Mouse (Mus musculus): Measurements from ENCODE around the gene Brpf3.

Gene Brpf3

GRCm38 (mm10) chr17:28872322-28872721 is 71.4 kb downstream of the Brpf3 start:
- DNase-seq (ENCODE audit: low spot score in 2 of 2) = no peak

DNA sequence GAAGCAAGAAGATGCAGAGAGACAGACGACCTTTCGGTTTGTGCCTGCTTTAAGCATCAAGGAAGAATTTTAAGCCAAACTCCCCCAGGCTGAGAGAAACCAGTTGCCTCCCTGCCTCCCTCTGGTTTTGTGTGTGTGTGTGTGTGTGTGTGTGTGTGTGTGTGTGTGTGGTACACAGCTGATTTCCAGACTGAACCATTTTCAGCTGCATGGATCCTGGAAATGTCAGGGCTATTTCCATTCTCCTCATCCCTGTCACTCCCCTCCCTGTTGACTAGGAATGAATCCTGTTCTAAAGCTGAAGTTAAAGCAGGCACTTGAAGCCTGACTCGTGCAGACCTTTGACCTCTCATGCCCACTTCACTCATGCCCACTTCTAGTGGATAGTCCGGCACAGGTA is 73.3 kb downstream of the Brpf3 start:
- no peak for DNase-seq (ENCODE audit: low spot score in 2 of 2)

- DNase-seq (ENCODE audit: low spot score in 2 of 2) = peak in 1 of 2 experiments; percentile 17
Observed at GRCm38 (mm10) chr17:28874825-28875224, 73.9 kb downstream of the Brpf3 start.

DNA sequence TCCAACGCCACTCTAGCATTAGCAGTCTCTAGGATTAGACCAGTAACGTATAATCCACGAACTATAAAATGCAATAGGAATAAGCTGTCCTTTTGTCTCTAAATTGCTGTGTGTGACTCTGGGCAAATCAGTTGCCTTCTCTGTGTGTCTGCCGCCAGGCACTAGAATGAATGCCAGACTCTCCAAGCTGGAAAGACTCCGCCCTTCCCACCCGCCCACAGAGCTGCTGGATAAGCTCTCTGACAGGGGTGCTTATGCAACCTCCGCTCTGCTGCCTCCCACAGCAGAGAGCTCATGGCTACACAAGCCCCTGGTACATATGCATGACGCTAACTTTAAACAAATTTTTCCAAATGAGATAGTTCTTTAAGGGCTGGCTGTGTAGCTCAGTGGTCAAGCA is 74.4 kb downstream of the Brpf3 start:
- DNase-seq (ENCODE audit: low spot score in 2 of 2) = peak in 1 of 2 experiments; percentile 38

GRCm38 (mm10) chr17:28876331-28876730 is 75.4 kb downstream of the Brpf3 start:
- DNase-seq (ENCODE audit: low spot score in 2 of 2) = no peak

DNA sequence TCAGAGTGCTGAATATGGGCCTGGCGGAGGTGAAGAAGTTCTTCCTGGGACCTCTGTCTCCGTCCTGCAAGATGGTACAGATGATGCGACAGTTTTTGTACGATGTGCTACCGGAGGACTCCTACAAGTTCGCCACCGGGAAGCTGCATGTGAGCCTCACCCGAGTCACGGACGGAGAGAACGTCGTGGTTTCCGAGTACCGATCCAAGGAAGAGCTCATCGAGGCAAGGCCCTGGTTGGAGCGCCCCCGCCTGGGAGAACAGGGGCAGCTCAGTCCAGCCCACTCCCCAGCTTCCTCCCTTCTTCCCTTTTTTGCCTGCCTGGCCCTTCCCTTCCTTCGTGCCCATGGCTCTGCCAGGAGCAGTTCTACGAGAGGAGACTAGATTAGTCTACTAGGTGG is 75.9 kb downstream of the Brpf3 start:
- no peak for DNase-seq (ENCODE audit: low spot score in 2 of 2)

- DNase-seq (ENCODE audit: low spot score in 2 of 2) = peak; percentile 29 to 62
Observed at GRCm38 (mm10) chr17:28879931-28880391, 79.1 kb downstream of the Brpf3 start.

- DNase-seq (ENCODE audit: low spot score in 2 of 2) = peak; percentile 42
Observed at GRCm38 (mm10) chr17:28882316-28882715, 81.4 kb downstream of the Brpf3 start.

GRCm38 (mm10) chr17:28882810-28883209 is 81.9 kb downstream of the Brpf3 start:
- no peak for DNase-seq (ENCODE audit: low spot score in 2 of 2)

- DNase-seq (ENCODE audit: low spot score in 2 of 2) = no peak
Observed at GRCm38 (mm10) chr17:28883941-28884516, 83.1 kb downstream of the Brpf3 start.

DNA sequence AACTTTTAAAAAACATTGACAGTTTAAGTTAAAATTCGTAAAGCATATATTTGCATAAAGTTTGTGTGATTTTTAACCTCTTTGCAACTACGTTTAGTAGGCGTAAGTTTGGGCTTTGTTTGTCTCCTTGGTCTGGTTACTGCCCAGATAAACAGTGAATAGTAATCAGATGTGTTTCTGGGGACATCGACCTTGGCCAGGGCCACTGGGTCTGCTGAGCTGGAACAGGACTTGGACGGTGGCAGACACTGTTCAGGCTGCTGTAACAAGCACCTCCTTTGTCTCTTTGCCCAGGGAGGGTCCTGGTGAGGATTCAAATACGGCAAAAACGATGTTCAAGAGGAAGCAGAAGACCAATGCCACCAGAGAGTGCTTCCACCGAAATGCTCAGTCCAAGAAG is 84.3 kb downstream of the Brpf3 start:
- DNase-seq (ENCODE audit: low spot score in 2 of 2) = no peak

GRCm38 (mm10) chr17:28886266-28886665 is 85.4 kb downstream of the Brpf3 start:
- DNase-seq (ENCODE audit: low spot score in 2 of 2) = no peak
